Mouse (Mus musculus): ENCODE measurements around the gene Avpr2. TPM values are rescaled to one million over a fixed set of nuclear protein-coding genes. Genes with fewer than 3 reads are reported as not detected.

Avpr2 gene
- polyA plus RNA-seq (2015; fragmentation: Nextera tagmentation; extraction: Ambion mirVana) = 0.32 and 0.42 TPM in 2 replicates

GRCm38 (mm10) chrX:73891551-73892152, at the start of gene Avpr2:
Avpr2 (plus strand) TSS chrX:73892102.
- Histone ChIP-seq H3K36me3 (ENCODE audit: control insufficient read depth, insufficient read depth, low read length) (no peaks in the 10 kb centered on the region), H3K9me3 (replicated peaks; ENCODE audit: control insufficient read depth, low read length) (no peaks in the 10 kb centered on the region), H3K4me2 (ENCODE audit: low read depth, low read length) (no peak within 1 kb of the TSS), H3K4me1 (ENCODE audit: control insufficient read depth, insufficient read depth, low read length) (no peaks in the 10 kb centered on the region), H3K27me3 (ENCODE audit: control insufficient read depth, insufficient read depth, low read length) (no peaks in the 10 kb centered on the region), H3K4me3 (replicated peaks; ENCODE audit: low read length) (no peak within 1 kb of the TSS), H3K9ac (ENCODE audit: low read length) (no peak within 1 kb of the TSS), H3K27ac (ENCODE audit: low read length) (no peak within 1 kb of the TSS)
- 61% methylated on average over 6 of the region's 6 CpGs for WGBS
- ATAC-seq (ENCODE audit: insufficient read depth, low FRiP score) = 0 out of 2 replicates have a peak, but pooled peaks have one; percentile 56

- Histone ChIP-seq H3K9me3 (replicated peaks; ENCODE audit: control insufficient read depth, low read length) (no peaks in the 10 kb centered on the region), H3K36me3 (ENCODE audit: control insufficient read depth, insufficient read depth, low read length) (no peaks in the 10 kb centered on the region), H3K4me3 (replicated peaks; ENCODE audit: low read length) (no peak overlapping the region), H3K4me2 (ENCODE audit: low read depth, low read length) (no peak overlapping the region), H3K27me3 (ENCODE audit: control insufficient read depth, insufficient read depth, low read length) (no peaks in the 10 kb centered on the region), H3K9ac (ENCODE audit: low read length) (no peak overlapping the region), H3K4me1 (ENCODE audit: control insufficient read depth, insufficient read depth, low read length) (no peaks in the 10 kb centered on the region), H3K27ac (ENCODE audit: low read length) (no peak overlapping the region)
- no peak for ATAC-seq (ENCODE audit: insufficient read depth, low FRiP score)
- 84% methylated on average over 9 of the region's 9 CpGs for WGBS
Observed at GRCm38 (mm10) chrX:73854326-73855086, 37.4 kb upstream of the Avpr2 start.

GRCm38 (mm10) chrX:73855087-73855408, 36.9 kb upstream of the Avpr2 start:
- Histone ChIP-seq H3K4me2 (ENCODE audit: low read depth, low read length) (no peak overlapping the region), H3K27ac (ENCODE audit: low read length) (no peak overlapping the region), H3K27me3 (ENCODE audit: control insufficient read depth, insufficient read depth, low read length) (no peaks in the 10 kb centered on the region), H3K4me1 (ENCODE audit: control insufficient read depth, insufficient read depth, low read length) (no peaks in the 10 kb centered on the region), H3K4me3 (replicated peaks; ENCODE audit: low read length) (no peak overlapping the region), H3K9ac (ENCODE audit: low read length) (no peak overlapping the region), H3K36me3 (ENCODE audit: control insufficient read depth, insufficient read depth, low read length) (no peaks in the 10 kb centered on the region), H3K9me3 (replicated peaks; ENCODE audit: control insufficient read depth, low read length) (no peaks in the 10 kb centered on the region)
- no peak for ATAC-seq (ENCODE audit: insufficient read depth, low FRiP score)
- WGBS = 52% methylated on average over 3 of the region's 3 CpGs

GRCm38 (mm10) chrX:73864692-73865091, 27.2 kb upstream of the Avpr2 start:
- no peak overlapping the region for H3K4me3 ChIP-seq (replicated peaks; ENCODE audit: low read length)
- ATAC-seq (ENCODE audit: insufficient read depth, low FRiP score) = no peak
- no peak overlapping the region for H3K4me2 ChIP-seq (ENCODE audit: low read depth, low read length)

DNA sequence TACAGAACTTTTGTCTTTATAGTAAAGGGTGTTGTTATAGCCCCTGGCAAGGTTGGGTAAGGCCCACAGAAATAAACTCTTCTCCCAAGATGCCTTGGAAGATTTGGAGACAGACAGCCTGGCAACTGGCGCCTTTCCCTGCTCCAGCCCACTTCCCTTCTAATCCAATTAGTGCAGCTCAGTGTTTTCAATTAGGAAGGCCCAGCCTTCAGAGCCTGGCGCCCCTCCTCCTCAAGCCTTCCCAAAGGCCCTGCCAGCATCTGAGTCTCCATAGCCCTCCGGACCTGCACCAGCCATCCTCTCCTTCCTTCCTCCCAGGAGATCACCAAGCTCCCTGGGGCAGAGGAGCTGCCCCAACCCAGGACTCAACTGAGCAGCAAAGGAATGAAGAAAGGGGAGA, 24.6 kb upstream of the Avpr2 start:
- no peak overlapping the region for H3K27ac ChIP-seq (ENCODE audit: low read length)
- no peaks in the 10 kb centered on the region for H3K9me3 ChIP-seq (replicated peaks; ENCODE audit: control insufficient read depth, low read length)
- 24% methylated on average over 3 of the region's 3 CpGs for WGBS
- no peaks in the 10 kb centered on the region for H3K27me3 ChIP-seq (ENCODE audit: control insufficient read depth, insufficient read depth, low read length)
- H3K4me3 ChIP-seq (replicated peaks; ENCODE audit: low read length) = no peak overlapping the region
- no peaks in the 10 kb centered on the region for H3K36me3 ChIP-seq (ENCODE audit: control insufficient read depth, insufficient read depth, low read length)
- no peak overlapping the region for H3K9ac ChIP-seq (ENCODE audit: low read length)
- H3K4me2 ChIP-seq (ENCODE audit: low read depth, low read length) = no peak overlapping the region
- no peak for ATAC-seq (ENCODE audit: insufficient read depth, low FRiP score)
- H3K4me1 ChIP-seq (ENCODE audit: control insufficient read depth, insufficient read depth, low read length) = no peaks in the 10 kb centered on the region

More at GRCm38 (mm10) chrX:73864692-73865091, 27.2 kb upstream of the Avpr2 start:
- 40% methylated on average over 3 of the region's 3 CpGs for WGBS
- Histone ChIP-seq H3K9me3 (replicated peaks; ENCODE audit: control insufficient read depth, low read length) (no peaks in the 10 kb centered on the region), H3K36me3 (ENCODE audit: control insufficient read depth, insufficient read depth, low read length) (no peaks in the 10 kb centered on the region), H3K4me1 (ENCODE audit: control insufficient read depth, insufficient read depth, low read length) (no peaks in the 10 kb centered on the region), H3K9ac (ENCODE audit: low read length) (no peak overlapping the region), H3K27ac (ENCODE audit: low read length) (no peak overlapping the region), H3K27me3 (ENCODE audit: control insufficient read depth, insufficient read depth, low read length) (no peaks in the 10 kb centered on the region)

- ATAC-seq (ENCODE audit: insufficient read depth, low FRiP score) = no peak
- H3K4me3 ChIP-seq (replicated peaks; ENCODE audit: low read length) = no peak overlapping the region
- no peaks in the 10 kb centered on the region for H3K36me3 ChIP-seq (ENCODE audit: control insufficient read depth, insufficient read depth, low read length)
- H3K27me3 ChIP-seq (ENCODE audit: control insufficient read depth, insufficient read depth, low read length) = no peaks in the 10 kb centered on the region
- no peak overlapping the region for H3K4me2 ChIP-seq (ENCODE audit: low read depth, low read length)
- H3K9me3 ChIP-seq (replicated peaks; ENCODE audit: control insufficient read depth, low read length) = no peaks in the 10 kb centered on the region
- H3K27ac ChIP-seq (ENCODE audit: low read length) = no peak overlapping the region
- H3K4me1 ChIP-seq (ENCODE audit: control insufficient read depth, insufficient read depth, low read length) = no peaks in the 10 kb centered on the region
- H3K9ac ChIP-seq (ENCODE audit: low read length) = no peak overlapping the region
- WGBS = 63% methylated on average over 1 of the region's 1 CpGs
Observed at GRCm38 (mm10) chrX:73867852-73868251, 24.1 kb upstream of the Avpr2 start.

- no peak overlapping the region for H3K4me2 ChIP-seq (ENCODE audit: low read depth, low read length)
- 7% methylated on average over 5 of the region's 5 CpGs for WGBS
- H3K27me3 ChIP-seq (ENCODE audit: control insufficient read depth, insufficient read depth, low read length) = no peaks in the 10 kb centered on the region
- H3K9me3 ChIP-seq (replicated peaks; ENCODE audit: control insufficient read depth, low read length) = no peaks in the 10 kb centered on the region
- no peak overlapping the region for H3K27ac ChIP-seq (ENCODE audit: low read length)
- no peak for ATAC-seq (ENCODE audit: insufficient read depth, low FRiP score)
- H3K9ac ChIP-seq (ENCODE audit: low read length) = no peak overlapping the region
- H3K4me3 ChIP-seq (replicated peaks; ENCODE audit: low read length) = no peak overlapping the region
- H3K4me1 ChIP-seq (ENCODE audit: control insufficient read depth, insufficient read depth, low read length) = no peaks in the 10 kb centered on the region
- H3K36me3 ChIP-seq (ENCODE audit: control insufficient read depth, insufficient read depth, low read length) = no peaks in the 10 kb centered on the region
Observed at GRCm38 (mm10) chrX:73869334-73869733, 22.6 kb upstream of the Avpr2 start.

DNA sequence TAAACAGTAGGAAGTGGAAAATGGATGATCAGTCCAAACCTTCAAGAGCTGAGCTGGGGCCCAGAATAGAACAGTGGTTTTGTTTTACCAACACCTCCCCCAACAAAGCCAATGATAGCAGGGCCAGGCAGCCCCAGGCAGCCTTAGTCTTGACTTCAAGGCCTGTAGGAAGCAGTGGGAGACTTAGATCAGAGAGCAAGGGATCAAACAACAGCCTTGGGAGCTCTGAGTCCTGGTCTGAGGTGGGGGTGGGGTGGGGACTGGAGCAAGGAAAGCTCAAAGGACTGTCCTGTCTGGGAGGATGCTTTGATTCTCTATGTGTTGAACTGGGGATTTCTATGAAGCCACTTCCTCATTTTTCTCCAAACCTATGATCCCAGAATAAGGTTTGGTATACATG, 20.4 kb upstream of the Avpr2 start:
- Histone ChIP-seq H3K9ac (ENCODE audit: low read length) (no peak overlapping the region), H3K36me3 (ENCODE audit: control insufficient read depth, insufficient read depth, low read length) (no peaks in the 10 kb centered on the region), H3K4me2 (ENCODE audit: low read depth, low read length) (no peak overlapping the region), H3K27me3 (ENCODE audit: control insufficient read depth, insufficient read depth, low read length) (no peaks in the 10 kb centered on the region), H3K4me3 (replicated peaks; ENCODE audit: low read length) (no peak overlapping the region), H3K9me3 (replicated peaks; ENCODE audit: control insufficient read depth, low read length) (no peaks in the 10 kb centered on the region), H3K4me1 (ENCODE audit: control insufficient read depth, insufficient read depth, low read length) (no peaks in the 10 kb centered on the region), H3K27ac (ENCODE audit: low read length) (no peak overlapping the region)
- ATAC-seq (ENCODE audit: insufficient read depth, low FRiP score) = no peak

- H3K4me1 ChIP-seq (ENCODE audit: control insufficient read depth, insufficient read depth, low read length) = no peaks in the 10 kb centered on the region
- H3K9me3 ChIP-seq (replicated peaks; ENCODE audit: control insufficient read depth, low read length) = no peaks in the 10 kb centered on the region
- no peak overlapping the region for H3K27ac ChIP-seq (ENCODE audit: low read length)
- no peaks in the 10 kb centered on the region for H3K36me3 ChIP-seq (ENCODE audit: control insufficient read depth, insufficient read depth, low read length)
- no peak for ATAC-seq (ENCODE audit: insufficient read depth, low FRiP score)
- 57% methylated on average over 1 of the region's 1 CpGs for WGBS
- no peak overlapping the region for H3K4me3 ChIP-seq (replicated peaks; ENCODE audit: low read length)
- H3K27me3 ChIP-seq (ENCODE audit: control insufficient read depth, insufficient read depth, low read length) = no peaks in the 10 kb centered on the region
- H3K9ac ChIP-seq (ENCODE audit: low read length) = no peak overlapping the region
- H3K4me2 ChIP-seq (ENCODE audit: low read depth, low read length) = no peak overlapping the region
Observed at GRCm38 (mm10) chrX:73871956-73872355, 19.9 kb upstream of the Avpr2 start.

Data from stomach, embryonic 16.5 days (tissue).